Mouse (Mus musculus): ENCODE results near the gene Dio3. TPM values are rescaled to one million over a fixed set of nuclear protein-coding genes. Genes with fewer than 3 reads are reported as not detected.

Dio3 gene
- polyA plus RNA-seq, 1 experiment: not detected

DNA sequence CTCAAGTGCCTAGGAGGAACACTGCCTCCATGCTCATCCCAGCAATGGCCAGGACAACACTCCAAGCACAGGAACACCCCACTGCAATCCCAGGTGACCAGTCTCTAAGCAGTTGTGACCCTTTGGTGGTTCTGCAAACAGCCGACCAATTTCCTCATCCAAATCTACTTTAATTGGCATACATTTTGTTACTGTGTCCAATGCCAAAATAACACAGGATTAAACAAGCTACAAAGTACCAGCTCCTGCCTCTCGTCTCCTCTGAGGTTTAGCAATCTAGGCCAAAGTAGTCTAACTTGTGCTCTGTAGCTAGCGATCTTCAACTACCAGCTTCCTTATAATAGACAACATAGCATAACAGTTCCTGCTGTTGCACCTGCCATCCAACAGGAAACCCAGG is 10.6 kb upstream of the Dio3 start:
- TF ChIP-seq POLR2A (IDR thresholded peaks at IDR 0.05; ENCODE audit: insufficient read depth, low read length) (no peak), CTCF (IDR thresholded peaks at IDR 0.05; ENCODE audit: low read depth, low read length) (no peak), EP300 (IDR thresholded peaks at IDR 0.05; ENCODE audit: insufficient read depth, low read depth, low read length) (no peak)
- Histone ChIP-seq H3K27ac (ENCODE audit: insufficient read depth, low read length) (no peak overlapping the region), H3K4me1 (ENCODE audit: control insufficient read depth, insufficient read depth, low read length) (no peaks in the 10 kb centered on the region), H3K36me3 (ENCODE audit: control insufficient read depth, insufficient read depth, low read length, poor library complexity, severe bottlenecking) (no peaks in the 10 kb centered on the region), H3K27me3 (ENCODE audit: control insufficient read depth, insufficient read depth, low read length, poor library complexity, severe bottlenecking) (no peaks in the 10 kb centered on the region), H3K9ac (ENCODE audit: low read depth, poor library complexity, severe bottlenecking) (no peak overlapping the region), H3K4me3 (ENCODE audit: low read depth, low read length) (no peak overlapping the region), H3K9me3 (replicated peaks; ENCODE audit: control insufficient read depth, insufficient read depth, low read length, poor library complexity, severe bottlenecking) (no peaks in the 10 kb centered on the region)

DNA sequence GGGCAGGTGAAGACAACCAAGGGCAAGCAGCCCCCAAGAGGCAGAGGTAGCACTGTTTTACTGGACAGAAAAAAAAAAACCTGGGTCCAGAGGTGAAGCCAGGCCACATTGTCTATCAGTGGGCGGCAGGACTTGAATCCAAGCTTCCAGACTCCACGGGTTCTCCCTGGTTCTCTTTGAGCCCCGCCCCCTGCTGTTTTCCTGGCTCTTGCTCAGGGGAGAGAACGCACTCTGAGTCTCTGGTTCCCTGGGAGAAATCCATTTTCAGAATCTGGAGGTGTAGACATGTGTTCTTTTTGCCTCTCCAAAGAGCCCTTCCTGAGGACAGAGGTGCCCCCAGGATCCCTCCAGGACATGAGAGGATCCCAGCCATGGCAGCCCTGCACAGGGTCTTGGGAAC is 9.2 kb upstream of the Dio3 start:
- H3K4me1 ChIP-seq (ENCODE audit: control insufficient read depth, insufficient read depth, low read length): no peaks in the 10 kb centered on the region
- no peak for TF ChIP-seq CTCF (IDR thresholded peaks at IDR 0.05; ENCODE audit: low read depth, low read length)
- TF ChIP-seq EP300 (IDR thresholded peaks at IDR 0.05; ENCODE audit: insufficient read depth, low read depth, low read length): no peak
- no peak for TF ChIP-seq POLR2A (IDR thresholded peaks at IDR 0.05; ENCODE audit: insufficient read depth, low read length)
- no peak overlapping the region for H3K4me3 ChIP-seq (ENCODE audit: low read depth, low read length)
- H3K27ac ChIP-seq (ENCODE audit: insufficient read depth, low read length): no peak overlapping the region
- H3K36me3 ChIP-seq (ENCODE audit: control insufficient read depth, insufficient read depth, low read length, poor library complexity, severe bottlenecking): no peaks in the 10 kb centered on the region
- no peaks in the 10 kb centered on the region for H3K9me3 ChIP-seq (replicated peaks; ENCODE audit: control insufficient read depth, insufficient read depth, low read length, poor library complexity, severe bottlenecking)
- no peak overlapping the region for H3K9ac ChIP-seq (ENCODE audit: low read depth, poor library complexity, severe bottlenecking)
- H3K27me3 ChIP-seq (ENCODE audit: control insufficient read depth, insufficient read depth, low read length, poor library complexity, severe bottlenecking): no peaks in the 10 kb centered on the region

DNA sequence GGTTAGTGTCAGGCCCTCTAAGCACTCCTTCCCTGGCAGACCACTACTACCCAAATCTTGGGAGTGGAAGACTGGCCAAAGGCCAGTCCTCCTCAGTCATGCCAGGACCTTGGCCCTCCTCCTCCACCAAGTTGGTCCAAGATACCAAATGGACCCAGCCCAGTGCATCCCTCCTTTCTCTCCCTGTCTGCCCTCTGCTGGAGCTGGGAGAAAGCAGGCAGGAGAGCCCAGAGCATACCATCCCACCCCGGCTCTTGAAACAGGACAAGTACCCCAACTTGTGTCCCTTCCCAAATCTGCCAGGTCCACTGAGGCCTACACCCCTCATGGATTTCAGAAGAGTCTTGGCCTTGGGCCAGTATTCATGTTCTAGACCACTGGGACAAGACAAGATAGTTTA is 2.8 kb upstream of the Dio3 start:
- Histone ChIP-seq H3K9me3 (replicated peaks; ENCODE audit: control insufficient read depth, insufficient read depth, low read length, poor library complexity, severe bottlenecking) (no peaks in the 10 kb centered on the region), H3K4me3 (ENCODE audit: low read depth, low read length) (no peak overlapping the region), H3K9ac (ENCODE audit: low read depth, poor library complexity, severe bottlenecking) (no peak overlapping the region), H3K4me1 (ENCODE audit: control insufficient read depth, insufficient read depth, low read length) (no peaks in the 10 kb centered on the region), H3K36me3 (ENCODE audit: control insufficient read depth, insufficient read depth, low read length, poor library complexity, severe bottlenecking) (no peaks in the 10 kb centered on the region), H3K27ac (ENCODE audit: insufficient read depth, low read length) (no peak overlapping the region), H3K27me3 (ENCODE audit: control insufficient read depth, insufficient read depth, low read length, poor library complexity, severe bottlenecking) (peaks cover 21% of the 10 kb centered on the region)
- no peak for TF ChIP-seq POLR2A (IDR thresholded peaks at IDR 0.05; ENCODE audit: insufficient read depth, low read length)
- no peak for TF ChIP-seq CTCF (IDR thresholded peaks at IDR 0.05; ENCODE audit: low read depth, low read length)
- TF ChIP-seq EP300 (IDR thresholded peaks at IDR 0.05; ENCODE audit: insufficient read depth, low read depth, low read length): no peak

DNA sequence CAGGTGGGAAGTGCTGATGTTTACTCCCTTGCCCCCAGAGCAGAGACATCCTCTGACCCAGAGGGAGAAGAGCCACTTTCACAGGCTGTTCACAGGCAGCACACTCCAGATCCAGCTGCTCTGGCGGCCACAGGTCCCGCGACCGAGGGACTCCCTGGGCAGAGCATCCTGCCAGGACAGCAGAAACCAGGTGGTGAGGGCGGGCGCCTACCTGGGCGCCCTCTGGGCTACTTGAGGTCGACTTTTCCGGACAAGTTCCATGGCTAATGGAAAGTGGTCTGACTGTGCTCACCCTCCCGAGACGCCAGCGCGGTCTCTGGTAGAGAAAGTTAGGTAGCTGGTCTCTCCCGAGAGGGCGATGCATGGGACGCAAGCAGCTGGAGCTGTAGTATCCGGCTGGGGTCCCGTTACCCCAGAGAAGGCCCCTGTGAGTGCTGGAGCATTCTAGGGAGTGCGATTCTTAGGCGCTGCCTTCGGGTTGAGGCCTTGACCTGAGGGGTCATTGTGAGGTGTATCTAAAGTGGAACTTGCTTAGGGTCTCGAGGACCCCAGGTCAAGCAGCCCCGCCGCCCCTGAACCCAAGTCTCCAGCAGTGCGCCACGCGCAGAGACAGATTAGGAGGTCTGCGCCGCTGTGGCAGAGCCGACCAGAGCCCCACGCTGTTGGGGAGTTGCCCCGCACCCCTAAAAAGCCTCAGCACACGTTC is 1.5 kb upstream of the Dio3 start:
- H3K36me3 ChIP-seq (ENCODE audit: control insufficient read depth, insufficient read depth, low read length, poor library complexity, severe bottlenecking): no peaks in the 10 kb centered on the region
- H3K4me1 ChIP-seq (ENCODE audit: control insufficient read depth, insufficient read depth, low read length): no peaks in the 10 kb centered on the region
- H3K9ac ChIP-seq (ENCODE audit: low read depth, poor library complexity, severe bottlenecking): peak overlapping the region; percentile 37
- peak overlapping the region; percentile 47 for H3K4me3 ChIP-seq (ENCODE audit: low read depth, low read length)
- H3K27me3 ChIP-seq (ENCODE audit: control insufficient read depth, insufficient read depth, low read length, poor library complexity, severe bottlenecking): peaks cover 23% of the 10 kb centered on the region
- H3K9me3 ChIP-seq (replicated peaks; ENCODE audit: control insufficient read depth, insufficient read depth, low read length, poor library complexity, severe bottlenecking): no peaks in the 10 kb centered on the region
- TF ChIP-seq POLR2A (IDR thresholded peaks at IDR 0.05; ENCODE audit: insufficient read depth, low read length) (no peak), CTCF (IDR thresholded peaks at IDR 0.05; ENCODE audit: low read depth, low read length) (no peak), EP300 (IDR thresholded peaks at IDR 0.05; ENCODE audit: insufficient read depth, low read depth, low read length) (no peak)
- no peak overlapping the region for H3K27ac ChIP-seq (ENCODE audit: insufficient read depth, low read length)

DNA sequence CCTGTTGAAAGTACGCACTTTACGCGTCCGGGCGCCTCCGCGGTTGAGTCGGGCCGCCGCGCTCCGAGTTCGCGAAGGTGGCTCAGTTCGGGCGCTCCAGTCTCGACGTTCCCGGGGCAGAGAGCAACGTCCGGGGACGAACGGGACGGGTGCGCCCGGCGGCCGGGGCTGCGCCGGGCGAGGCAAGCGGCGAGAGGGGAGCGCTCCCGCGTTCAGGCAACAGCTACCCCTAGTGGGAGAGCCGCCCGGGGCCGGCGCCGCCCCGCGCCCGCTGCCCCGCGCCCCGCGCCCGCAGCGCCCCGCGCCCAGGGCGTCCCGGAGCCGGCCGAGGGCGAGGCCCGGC is 932 bp upstream of the Dio3 start:
- peak overlapping the region; percentile 37 for H3K9ac ChIP-seq (ENCODE audit: low read depth, poor library complexity, severe bottlenecking)
- H3K27ac ChIP-seq (ENCODE audit: insufficient read depth, low read length): no peak overlapping the region
- peaks cover 23% of the 10 kb centered on the region for H3K27me3 ChIP-seq (ENCODE audit: control insufficient read depth, insufficient read depth, low read length, poor library complexity, severe bottlenecking)
- no peaks in the 10 kb centered on the region for H3K4me1 ChIP-seq (ENCODE audit: control insufficient read depth, insufficient read depth, low read length)
- H3K36me3 ChIP-seq (ENCODE audit: control insufficient read depth, insufficient read depth, low read length, poor library complexity, severe bottlenecking): no peaks in the 10 kb centered on the region
- H3K4me3 ChIP-seq (ENCODE audit: low read depth, low read length): peak overlapping the region; percentile 47
- TF ChIP-seq EP300 (IDR thresholded peaks at IDR 0.05; ENCODE audit: insufficient read depth, low read depth, low read length) (no peak), POLR2A (IDR thresholded peaks at IDR 0.05; ENCODE audit: insufficient read depth, low read length) (no peak), CTCF (IDR thresholded peaks at IDR 0.05; ENCODE audit: low read depth, low read length) (no peak)
- H3K9me3 ChIP-seq (replicated peaks; ENCODE audit: control insufficient read depth, insufficient read depth, low read length, poor library complexity, severe bottlenecking): no peaks in the 10 kb centered on the region

DNA sequence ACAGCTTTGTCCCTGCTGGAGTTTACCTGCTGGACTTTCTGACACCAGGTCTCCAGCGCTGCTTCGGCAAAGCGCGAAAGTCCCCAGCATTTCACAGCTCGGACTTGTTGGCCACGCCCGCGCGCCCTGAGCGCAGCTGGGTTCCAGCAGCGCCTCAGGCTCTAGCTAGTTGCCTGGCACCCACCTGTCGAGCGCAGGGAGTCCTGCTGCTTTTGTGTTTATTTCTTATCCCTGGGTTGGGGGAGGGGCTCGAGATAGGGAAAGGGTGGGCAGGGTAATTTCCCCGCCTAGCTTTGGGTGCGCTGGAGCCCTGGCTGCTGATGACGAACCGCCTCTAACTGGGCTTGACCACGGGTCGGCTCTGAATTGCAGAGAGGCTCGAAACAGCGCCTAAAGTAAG is 1.5 kb downstream of the Dio3 start:
- no peak for TF ChIP-seq POLR2A (IDR thresholded peaks at IDR 0.05; ENCODE audit: insufficient read depth, low read length)
- TF ChIP-seq EP300 (IDR thresholded peaks at IDR 0.05; ENCODE audit: insufficient read depth, low read depth, low read length): no peak
- TF ChIP-seq CTCF (IDR thresholded peaks at IDR 0.05; ENCODE audit: low read depth, low read length): no peak
- peaks cover 23% of the 10 kb centered on the region for H3K27me3 ChIP-seq (ENCODE audit: control insufficient read depth, insufficient read depth, low read length, poor library complexity, severe bottlenecking)
- no peaks in the 10 kb centered on the region for H3K4me1 ChIP-seq (ENCODE audit: control insufficient read depth, insufficient read depth, low read length)
- H3K27ac ChIP-seq (ENCODE audit: insufficient read depth, low read length): no peak overlapping the region
- no peaks in the 10 kb centered on the region for H3K36me3 ChIP-seq (ENCODE audit: control insufficient read depth, insufficient read depth, low read length, poor library complexity, severe bottlenecking)
- H3K9ac ChIP-seq (ENCODE audit: low read depth, poor library complexity, severe bottlenecking): no peak overlapping the region
- H3K4me3 ChIP-seq (ENCODE audit: low read depth, low read length): no peak overlapping the region; the same call in 1 of the 2 replicates
- H3K9me3 ChIP-seq (replicated peaks; ENCODE audit: control insufficient read depth, insufficient read depth, low read length, poor library complexity, severe bottlenecking): no peaks in the 10 kb centered on the region

All from ES-Bruce4 (cell line).